Mouse (Mus musculus): Measurements from ENCODE around the gene Dlst.
"Not testable (repeated sequence)": the region's sequence is repeated elsewhere in the genome, so short reads cannot be mapped to it uniquely, and the experiment has no call there.

The Dlst gene

DNA sequence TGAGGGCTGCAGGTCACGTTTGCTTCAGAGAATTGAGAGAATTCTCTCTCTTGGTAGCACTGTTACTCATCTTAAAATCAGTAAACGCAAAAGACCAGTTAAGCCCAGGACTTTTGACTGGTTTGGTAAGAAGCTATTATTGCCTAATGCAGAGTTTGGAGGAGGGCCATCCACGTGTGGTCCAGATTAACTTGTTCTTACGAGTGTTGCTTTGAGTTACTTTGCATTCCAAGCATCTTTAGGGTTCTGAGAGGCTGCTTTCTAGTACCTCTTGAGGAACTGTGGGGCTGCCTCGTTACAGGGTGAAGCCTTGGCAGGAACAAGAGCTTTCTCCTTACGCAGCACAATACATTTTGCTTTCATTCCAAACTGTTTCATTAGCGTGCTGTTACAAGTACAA, 5.0 kb downstream of the Dlst start:
- DNase-seq, result peak; percentile 93

DNA sequence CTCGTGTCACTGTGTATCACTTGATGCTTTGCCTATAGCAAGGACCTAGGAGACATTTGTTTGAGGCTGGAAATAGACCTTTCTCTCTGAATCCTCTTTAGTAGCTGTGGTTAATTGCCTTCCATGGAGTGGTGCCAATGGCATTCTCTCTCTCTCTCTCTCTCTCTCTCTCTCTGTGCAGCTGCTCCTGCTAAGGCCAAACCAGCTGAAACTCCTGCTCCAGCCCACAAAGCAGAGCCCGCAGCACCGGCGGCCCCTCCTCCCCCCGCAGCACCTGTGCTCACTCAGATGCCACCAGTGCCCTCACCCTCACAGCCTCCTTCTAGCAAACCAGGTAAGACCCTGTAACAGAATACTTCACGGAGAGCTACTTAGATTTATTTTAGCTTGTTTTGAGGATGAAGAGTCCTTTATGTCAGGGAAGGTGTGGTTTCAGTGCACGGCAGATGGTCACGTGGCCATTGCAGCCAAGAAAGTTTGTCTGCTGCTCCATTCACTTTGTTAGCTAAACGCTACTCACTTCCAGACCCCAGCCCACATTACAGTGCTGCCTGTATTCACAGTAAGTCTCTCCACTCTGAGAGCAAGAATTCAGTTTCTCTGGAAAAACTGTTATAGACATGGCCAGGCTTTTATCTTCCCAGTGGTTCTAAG, 11.3 kb downstream of the Dlst start:
- DNase-seq, result no peak

DNA sequence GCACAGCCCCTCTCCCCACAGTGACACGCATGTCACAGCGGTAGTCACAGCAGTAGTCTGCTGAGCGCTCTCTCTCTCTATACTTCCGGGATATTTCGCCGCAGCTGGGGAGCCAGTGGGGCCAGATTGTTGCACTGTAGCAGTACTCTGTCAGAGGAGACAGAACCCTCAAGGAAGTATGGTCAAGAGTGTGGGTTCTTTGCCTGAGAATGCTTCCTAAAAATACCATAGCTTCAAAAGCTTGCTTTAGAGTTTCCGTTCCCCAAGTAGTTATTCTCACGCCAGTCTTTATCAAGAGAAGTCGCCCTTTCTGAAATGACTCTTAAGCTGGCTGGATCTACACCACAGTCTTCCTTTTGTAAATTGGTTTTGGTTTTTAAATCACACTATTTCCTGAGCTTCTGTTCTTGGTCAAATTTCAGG, 12.5 kb downstream of the Dlst start:
- DNase-seq, result no peak

DNA sequence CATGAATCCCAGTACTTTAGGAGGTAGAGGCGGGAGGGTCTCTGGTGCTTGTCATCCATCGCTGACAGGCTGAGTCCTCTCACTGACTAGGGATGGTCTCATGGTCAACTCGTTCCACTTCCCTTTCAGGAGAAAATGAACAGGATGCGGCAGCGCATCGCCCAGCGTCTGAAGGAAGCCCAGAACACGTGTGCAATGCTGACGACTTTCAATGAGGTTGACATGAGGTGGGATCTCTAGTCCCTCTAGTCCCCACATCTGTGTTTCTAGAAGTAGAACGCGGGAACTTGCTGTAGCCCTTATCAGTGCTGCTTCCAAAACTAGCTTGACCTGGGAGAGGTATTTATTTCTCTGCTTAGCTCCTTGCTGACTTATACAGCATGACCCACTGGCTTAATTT, 13.0 kb downstream of the Dlst start:
- DNase-seq, result no peak

DNA sequence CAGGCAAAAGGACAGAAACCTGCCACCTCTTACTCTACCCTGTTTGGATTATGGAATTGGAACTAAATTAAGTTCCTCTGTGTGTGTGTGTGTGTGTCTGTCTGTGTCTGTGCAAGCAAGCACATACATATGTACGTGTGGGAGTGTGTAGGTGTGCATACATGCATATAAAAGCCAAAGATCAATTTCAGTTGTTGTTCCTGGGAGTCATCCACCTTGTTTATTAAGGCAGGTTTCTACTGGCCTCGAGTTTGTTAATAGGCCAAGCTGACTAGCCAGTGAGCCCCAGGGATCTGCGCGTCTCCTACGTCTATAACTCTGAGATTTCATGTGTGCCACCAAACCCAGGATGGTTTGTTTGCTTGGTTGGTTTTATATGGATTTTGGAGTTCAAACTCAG, 14.1 kb downstream of the Dlst start:
- no peak for DNase-seq

DNA sequence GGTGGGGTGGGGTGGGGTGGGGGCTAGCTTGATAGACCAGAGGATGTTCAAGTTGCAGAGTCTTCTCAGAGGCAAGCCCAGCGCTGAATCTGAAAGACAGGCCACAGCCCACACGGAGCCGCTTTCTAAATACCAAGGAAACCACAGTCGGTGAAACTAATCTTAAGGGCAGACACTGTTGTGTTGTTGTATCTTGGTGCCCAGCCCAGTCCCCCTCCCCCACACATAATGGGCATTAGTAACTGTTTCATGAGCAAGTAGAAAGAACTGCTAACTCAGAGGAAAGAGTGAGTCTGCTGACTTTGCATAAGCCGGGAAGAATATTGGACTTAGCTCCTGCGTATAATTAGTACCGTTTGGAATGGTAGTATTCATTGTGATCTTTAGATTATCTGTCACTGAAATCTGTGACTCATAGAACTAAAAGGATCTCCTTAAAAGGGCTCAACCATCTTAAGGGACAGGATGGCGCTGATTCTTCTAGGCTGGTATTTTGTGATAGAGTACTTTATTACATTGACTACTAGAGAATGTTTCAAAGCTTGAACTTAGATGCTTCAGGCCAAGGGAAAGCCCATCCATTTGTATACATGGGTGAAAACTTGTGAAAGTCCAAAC, 16.5 kb downstream of the Dlst start:
- DNase-seq, result no peak

DNA sequence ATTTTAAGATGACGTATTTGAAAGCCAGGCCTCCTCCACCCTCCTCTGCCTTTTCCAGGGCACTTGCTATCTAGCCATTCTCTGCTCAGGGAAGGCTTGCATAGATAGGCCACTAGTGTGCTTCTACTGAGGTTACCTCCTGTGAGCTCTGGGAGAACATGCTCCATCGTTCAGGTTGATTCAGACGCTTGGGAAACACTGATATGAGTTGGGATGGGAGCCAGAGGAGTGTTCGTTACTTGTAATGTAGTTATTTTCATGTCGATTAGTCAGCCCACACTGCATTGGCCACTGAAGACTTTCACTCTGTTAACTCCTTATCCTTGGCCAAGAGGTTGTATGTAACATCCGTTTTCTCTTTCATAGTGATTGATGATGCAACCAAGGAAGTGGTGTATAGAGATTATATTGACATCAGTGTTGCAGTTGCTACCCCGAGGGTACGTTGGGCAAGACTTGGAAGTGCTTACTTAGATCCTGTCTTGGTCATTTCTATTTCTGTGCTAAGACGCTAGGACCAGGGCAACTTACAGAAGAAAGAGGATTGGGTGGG, 18.9 kb downstream of the Dlst start:
- DNase-seq, result peak; percentile 44

DNA sequence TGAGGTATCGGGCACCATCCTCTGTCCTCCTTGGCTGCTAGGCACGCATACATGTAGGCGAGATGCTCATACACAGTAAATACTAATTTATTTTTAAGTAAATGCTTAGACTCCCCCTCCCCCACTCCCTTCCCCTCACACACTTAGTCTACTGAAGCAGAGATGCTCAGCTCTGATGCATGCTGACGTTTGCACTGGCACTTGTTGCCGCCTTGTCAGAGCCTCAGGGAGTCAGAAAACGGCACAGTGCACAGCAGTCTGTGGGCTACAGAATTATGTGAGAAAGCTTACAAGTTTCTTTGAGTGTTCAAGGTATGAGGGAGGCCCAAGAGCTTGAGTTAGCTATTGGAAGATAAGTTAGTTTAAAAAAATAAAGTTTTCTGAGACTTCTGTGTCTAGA, 20.7 kb downstream of the Dlst start:
- DNase-seq, result no peak

DNA sequence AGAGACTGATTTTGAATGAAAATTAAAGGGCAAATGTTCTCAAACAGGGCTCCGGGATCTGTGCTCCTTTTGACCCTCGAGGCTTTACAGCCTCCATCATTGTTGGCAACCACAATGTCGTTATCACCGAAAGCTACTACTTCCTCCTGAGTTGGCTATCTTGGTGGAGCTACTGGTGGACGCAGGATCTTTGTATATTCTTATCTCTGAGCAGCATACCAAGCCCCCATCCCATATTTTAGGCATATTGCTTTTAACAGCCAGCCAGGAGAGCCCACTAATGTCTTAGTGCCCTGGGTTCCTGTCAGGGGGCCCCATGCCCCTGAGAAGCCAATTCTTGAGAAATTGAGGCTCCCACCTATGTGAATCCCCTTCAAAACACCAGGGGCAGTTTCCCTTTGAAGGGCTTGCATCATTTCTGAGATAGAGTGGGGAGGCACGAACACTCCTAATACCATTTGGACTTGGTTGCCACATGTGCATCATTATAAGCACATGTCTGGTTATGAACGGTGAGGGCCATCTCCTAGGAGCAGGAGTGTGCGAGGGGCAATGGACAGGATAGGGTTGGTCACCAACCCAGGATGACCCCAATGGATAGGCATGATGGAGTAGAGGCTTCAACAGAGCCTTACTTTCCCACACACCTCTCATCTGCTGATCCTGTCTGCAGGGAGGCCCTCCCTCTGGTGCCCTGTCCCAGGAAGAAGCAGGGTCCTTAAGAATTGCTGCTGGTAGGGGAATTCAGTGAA, 23.6 kb downstream of the Dlst start:
- no peak for DNase-seq

DNA sequence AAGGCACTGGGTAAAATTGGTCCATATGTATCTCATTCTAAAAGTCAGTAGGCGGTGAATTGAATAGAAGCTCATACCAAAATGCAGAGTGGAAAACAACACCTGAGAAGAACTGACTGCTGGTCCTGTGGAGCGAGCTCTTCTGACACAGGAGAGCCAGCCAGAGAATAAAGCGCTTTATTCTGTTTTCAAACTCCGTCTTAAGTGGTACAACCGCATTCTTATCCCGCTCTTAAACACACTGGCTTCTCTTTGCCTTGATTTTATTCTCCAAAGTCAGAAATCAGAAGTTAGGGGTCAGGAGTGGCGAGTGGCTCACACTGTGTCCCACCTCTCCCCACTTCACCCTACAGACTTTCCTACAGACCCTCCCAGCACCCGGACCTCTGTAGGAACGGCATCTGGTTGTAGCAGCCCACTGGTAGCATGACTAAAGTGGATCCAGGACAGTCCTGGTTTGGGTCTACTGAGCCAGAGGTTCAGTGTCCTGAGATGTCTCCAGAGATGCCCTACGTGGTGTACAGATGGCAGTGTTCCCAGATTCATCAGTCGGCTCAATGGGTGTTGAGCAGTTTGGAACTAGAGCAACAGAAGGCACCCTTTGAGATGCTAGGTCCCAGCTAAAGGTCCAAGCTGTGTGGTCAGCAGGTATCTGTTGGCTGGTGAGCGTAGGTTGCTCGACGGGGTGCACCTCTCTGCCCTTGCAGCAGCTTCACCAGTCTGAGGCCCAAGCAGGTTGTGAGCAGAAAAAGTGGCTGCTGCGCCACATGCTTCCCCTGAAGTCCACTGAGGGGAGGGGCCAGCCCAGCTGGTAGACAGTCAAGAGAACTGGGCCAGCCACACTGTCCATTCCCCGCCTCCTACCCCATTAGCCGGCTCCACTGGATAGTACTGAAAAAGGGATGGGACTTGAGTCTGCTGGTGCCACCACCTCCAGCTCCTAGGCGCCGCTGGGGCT, 25.2 kb downstream of the Dlst start:
- no peak for DNase-seq

DNA sequence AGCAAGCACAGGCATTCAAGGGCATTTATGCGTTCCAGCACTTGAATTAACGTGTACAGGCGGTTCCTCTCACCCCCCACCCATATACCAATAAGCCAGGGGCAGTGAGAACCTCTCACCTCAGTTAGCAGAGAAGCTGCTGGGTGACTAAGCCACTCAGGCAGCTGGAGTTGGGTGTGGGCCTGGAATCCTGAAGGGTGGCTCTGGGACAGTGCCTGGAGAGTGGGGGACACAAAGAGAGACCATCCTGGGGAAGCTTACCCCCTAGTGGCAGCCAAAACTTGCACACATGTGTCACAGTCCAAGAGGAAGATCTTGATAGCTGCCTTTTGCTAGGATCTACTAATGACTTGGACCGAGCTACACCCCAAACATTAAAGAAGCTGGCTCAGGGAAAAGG, 26.0 kb downstream of the Dlst start:
- DNase-seq, result no peak

DNA sequence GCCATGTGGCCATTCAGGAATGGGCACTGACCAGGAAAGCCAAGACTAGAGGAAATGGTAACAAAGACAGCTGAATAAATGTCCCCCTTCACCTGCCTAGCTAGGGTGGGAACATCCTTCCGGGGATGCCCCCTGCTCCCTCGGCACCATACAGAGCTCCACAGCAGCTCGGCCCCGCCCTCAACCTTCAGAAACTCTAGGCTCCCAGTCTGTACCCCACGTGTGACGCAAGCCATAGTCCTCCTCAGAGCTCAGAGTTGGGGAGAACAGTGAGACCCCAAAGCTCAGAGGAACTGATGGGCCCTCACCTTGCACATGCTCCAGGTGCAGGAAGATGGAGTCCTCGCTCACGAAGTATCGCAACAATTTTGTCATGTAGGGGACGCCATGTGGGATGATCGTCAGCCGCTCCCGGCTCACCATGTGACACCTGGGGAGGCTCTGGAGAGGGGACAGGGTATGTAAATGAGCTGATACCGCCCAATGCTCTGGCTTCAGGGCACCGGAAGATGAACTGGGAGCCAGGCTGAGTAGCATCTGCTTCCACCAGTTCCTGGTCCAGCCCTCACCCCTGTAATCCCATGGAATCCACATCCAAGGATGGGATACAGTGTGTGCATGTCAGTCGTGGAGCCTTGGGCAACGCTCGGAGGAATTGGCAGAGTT, 29.5 kb downstream of the Dlst start:
- DNase-seq, result no peak

DNA sequence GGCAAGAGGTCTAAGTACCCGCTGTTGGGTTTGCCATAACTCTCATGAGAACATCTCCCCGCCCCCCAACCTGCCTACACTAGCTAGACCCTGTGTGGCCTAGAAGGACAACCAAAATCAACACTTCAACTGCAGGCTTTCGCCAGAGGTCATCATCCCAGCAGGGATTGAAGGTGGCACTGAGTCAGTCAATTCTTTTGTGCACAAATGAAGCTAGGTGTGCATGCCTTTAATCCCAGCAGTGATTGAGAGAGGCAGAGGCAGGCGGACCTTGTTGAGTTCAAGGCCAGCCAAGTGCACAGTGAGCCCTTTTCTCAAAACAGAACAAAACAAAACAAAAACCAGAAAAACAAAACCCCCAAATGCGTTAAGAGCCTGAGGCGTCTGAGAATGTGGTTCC, 30.5 kb downstream of the Dlst start:
- DNase-seq, result no peak

DNA sequence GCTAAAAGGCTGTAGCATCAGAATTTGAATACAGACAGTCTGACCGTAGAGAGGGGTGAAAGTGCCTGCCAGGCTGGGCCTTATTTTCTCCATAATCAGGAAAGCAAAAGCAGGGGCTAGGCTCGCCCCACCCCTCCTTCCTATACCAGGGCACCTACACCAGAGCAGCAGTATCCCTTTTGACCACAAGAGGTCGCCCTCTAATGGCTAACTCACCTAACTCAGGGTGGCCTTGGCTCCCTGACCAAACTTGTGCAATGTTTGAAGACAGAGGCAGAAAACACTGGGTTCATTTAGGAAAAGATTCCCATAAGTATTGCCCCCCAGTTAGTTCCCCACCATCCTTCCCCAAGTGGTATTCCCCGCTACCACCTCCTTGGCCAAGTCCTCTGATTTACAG, 32.2 kb downstream of the Dlst start:
- DNase-seq, result peak; percentile 95

DNA sequence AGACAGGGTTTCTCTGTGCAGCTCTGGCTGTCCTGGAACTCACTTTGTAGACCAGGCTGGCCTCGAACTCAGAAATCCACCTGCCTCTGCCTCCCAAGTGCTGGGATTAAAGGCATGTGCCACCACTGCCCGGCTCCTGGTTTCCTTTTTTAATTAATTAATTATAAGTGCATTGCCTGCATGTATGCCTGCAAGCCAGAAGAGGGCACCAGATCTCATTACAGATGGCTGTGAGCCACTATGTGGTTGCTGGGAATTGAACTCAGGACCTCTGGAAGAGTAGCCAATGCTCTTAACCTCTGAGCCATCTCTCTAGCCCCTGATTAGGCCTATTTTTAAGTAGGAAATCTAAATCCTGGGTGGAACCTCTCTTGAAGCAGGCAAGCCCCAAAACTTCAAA, 33.6 kb downstream of the Dlst start:
- DNase-seq, result not testable (repeated sequence)

DNA sequence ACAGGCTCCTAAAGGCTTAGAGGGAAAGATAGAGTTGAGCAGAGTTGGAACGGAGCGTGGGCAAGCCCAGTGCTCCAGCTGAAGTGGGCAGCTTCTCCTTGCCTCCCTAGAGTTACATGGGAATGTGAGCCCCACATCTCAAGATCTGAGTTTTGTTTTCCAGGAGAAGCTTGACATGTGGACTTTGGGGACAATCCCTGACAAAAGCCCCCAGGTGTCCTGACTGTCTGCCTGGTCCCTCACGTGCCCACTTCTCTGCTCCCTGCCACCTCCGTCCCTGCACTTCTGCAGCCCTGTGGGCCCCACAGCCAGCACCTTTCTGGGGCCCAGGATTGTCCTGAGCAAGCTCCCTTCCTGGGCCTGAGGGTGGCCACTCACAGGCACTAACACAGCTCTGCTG, 34.2 kb downstream of the Dlst start:
- DNase-seq, result no peak

DNA sequence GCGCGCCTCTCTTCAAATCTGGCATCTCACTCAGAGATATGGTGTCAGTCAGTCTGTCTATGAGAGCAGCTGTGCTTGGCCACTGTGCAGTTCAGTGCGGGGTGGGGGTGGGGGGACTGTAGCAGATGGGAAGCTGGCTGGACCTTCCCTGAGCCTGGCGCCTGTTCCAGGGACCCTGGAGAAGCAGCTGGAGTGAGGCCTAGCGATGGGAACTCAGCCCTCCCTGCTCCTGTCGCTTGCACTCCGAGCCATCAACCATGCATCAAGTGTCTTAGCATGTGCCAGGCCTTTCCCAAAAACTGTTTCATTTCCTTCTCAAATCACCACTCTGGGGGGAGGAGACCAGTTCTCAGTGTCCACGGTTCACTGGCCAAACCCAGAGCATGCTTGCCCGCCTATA, 35.0 kb downstream of the Dlst start:
- no peak for DNase-seq

DNA sequence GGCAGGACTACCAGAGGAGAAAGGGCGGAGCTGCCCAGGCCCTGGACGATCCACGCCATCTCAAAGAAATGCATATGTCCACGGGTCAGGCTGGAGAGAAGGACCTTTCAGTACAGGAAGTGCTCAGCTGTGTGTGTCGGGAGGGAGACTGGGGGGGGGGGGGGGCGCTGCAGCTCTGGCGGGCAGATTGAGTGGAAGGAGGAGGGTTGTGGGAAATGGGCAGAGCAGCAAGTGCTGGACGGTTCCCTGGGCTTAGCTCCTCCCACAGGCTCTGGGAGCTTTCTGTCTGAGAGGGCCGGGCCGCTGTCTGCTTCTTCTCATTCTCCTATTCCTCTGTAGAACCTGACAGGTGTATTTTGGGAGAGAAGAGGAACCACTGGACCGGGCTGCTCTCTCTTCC, 35.7 kb downstream of the Dlst start:
- peak; percentile 44 for DNase-seq

DNA sequence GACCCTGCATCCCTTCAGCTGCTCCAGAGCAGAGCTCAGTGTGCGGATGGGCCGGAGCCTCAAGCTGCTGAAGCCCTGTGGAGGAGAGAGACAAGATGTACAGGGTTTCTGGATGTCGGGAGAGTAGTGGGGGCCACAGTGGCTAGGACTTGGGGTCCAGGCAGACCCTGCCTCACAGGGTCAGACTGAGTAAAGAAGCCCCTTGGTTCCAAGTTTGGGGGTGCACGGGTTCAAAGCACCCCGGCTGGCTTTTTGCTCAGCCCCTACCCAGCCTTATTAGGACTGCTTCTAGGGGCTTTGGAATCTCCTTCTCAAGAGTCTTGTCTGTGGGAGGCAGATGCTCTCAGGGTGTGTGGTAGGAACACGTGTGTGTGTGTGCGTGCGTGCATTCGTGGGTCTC, 36.2 kb downstream of the Dlst start:
- DNase-seq, result no peak

DNA sequence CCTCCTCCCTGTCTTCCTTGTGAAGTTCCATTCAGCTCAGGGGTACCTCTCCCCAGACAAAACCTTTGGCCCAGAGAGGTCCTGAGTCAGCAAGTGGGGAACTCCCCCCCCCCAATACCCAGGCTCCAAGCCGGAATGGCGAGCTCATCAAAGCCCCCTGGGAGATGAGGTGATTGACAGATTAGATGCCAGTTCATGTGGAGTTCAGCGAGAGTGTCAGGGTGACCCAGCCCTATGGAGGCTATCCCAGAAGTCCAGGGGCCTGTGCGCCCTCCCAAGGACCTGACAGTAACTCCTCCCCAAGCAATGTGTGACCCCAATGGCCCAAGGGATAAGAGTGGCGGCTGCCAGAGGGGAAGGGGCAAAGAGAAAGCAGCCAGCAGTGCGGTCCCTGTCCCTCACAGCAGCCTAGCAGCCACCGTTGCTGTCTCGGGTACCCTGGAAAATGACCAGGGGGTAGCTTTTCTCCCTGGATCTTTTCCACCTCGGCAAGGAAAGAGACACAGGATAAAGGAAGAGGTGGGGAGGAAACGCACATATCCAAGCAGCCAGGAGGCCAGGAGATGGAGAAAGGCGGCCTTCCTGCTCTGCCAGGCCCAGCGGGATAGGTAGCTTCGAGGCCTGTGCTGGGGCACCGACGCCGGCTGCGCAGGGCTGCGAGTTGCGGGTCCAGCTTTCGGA, 39.8 kb downstream of the Dlst start:
- DNase-seq, result no peak

DNA sequence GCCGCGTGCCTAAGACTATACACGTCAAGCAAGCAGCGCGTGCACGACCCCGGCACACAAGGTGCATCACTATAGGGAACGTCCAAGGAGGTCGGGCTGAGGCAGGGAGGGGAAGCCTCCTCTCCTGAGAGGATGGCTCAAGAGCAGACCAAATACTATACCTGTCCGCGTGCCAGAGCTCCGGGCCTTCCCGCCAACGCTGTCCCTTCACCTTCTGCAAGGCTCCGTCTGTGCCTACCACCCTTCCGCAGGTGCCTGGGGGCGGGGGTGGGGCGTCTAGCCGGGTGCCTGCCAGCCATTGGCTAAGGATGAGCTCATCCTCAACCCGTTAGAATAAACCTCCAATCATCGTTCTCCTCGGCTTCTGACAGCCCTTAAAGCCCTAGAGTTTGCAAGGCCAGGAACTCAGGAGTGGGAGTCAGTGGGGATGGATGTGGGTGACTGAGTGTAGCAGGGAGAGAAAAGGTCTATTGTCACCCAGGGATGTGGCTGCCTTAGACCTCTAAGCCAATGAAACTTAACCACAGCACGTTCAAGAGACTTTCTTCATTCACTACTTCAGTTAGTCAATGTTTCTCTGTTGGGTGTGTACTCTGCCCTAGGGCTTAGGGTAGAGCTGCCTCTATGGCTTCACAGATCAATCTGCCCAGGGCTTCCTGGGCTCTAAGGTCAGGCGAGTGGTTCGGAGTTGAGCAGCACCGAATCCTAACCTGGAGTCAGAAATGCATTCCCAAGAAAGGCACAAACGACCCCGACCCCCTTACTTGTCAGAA, 40.6 kb downstream of the Dlst start, which contains the start of gene Rps6kl1:
TSS of gene Rps6kl1 (minus strand) at position 263 of the 773 bp plus-strand sequence.
- DNase-seq, result peak; percentile 39
